Mouse (Mus musculus) liver, embryonic 11.5 days (tissue): ENCODE data around the gene Maml3. TPM values are rescaled to one million over a fixed set of nuclear protein-coding genes. Genes with fewer than 3 reads are reported as not detected.
A peak's percentile ranks its signal among the peaks of the same experiment; 100 is the strongest.

Experiments
- ATAC-seq: fragments of 200-750 bp; cut with Nextera tagmentation; replicated peaks from 2 replicates; pipeline ENCODE4 v1.8.0; 2017; ENCODE audit warnings: moderate number of reproducible peaks, mild to moderate bottlenecking, moderate TSS enrichment, moderate library complexity; ENCODE audit not compliant: low FRiP score
- DNase-seq: peaks from one replicate; pipeline ENCODE4 v3.0.0-alpha.2; 2017; ENCODE audit warnings: low spot score
- H3K27ac ChIP-seq: fragments of 300-500 bp; sonication (generic); 2 replicates; pipeline ENCODE4 v1.5.1; 2014; ENCODE audit warnings: mild to moderate bottlenecking, low read depth, low read length, control low read depth
- H3K27me3 ChIP-seq: fragments of 300-500 bp; sonication (generic); replicated peaks from 2 replicates; pipeline ENCODE4 v1.6.1; 2014; ENCODE audit warnings: low read length, mixed read lengths; ENCODE audit not compliant: control insufficient read depth, insufficient read depth
- H3K36me3 ChIP-seq: fragments of 300-500 bp; sonication (generic); 2 replicates; pipeline ENCODE4 v1.6.1; 2014; ENCODE audit warnings: mild to moderate bottlenecking, low read length, moderate library complexity, mixed read lengths; ENCODE audit not compliant: control insufficient read depth, insufficient read depth
- H3K4me1 ChIP-seq: fragments of 300-500 bp; sonication (generic); replicated peaks from 2 replicates; pipeline ENCODE4 v1.6.1; 2014; ENCODE audit warnings: low read length, mixed read lengths; ENCODE audit not compliant: control insufficient read depth, insufficient read depth
- H3K4me2 ChIP-seq: fragments of 300-500 bp; sonication (generic); 2 replicates; pipeline ENCODE4 v1.6.1; 2014; ENCODE audit warnings: mild to moderate bottlenecking, control low read depth, moderate library complexity
- H3K4me3 ChIP-seq: fragments of 300-500 bp; sonication (generic); 2 replicates; pipeline ENCODE4 v1.5.1; 2014; ENCODE audit warnings: low read depth, low read length, control low read depth
- H3K9ac ChIP-seq: fragments of 300-500 bp; sonication (generic); 2 replicates; pipeline ENCODE4 v1.6.1; 2014; ENCODE audit warnings: low read depth, low read length, control low read depth
- H3K9me3 ChIP-seq: fragments of 300-500 bp; sonication (generic); 2 replicates; pipeline ENCODE4 v1.6.1; 2016; ENCODE audit warnings: low read length, inconsistent platforms, mixed read lengths; ENCODE audit not compliant: control insufficient read depth
- WGBS: fragments of 180-500 bp; shearing (Covaris S2); extraction: QIAGEN DNeasy Blood & Tissue Kit; methylation state at CpG from one replicate; pipeline ENCODE4 v1.1.7; 2014; 5-methylcytosine and 5-hydroxymethylcytosine counted together
- polyA plus RNA-seq: library from polyadenylated mRNA; unstranded; fragments of >200 nt; fragmentation: Nextera tagmentation; extraction: Ambion mirVana; gene quantifications from 2 replicates; pipeline ENCODE4 v1.2.1, GENCODE M21; 2014

Gene Maml3
- polyA plus RNA-seq, 1 experiment from 2014 or later = 3.1 TPM

DNA sequence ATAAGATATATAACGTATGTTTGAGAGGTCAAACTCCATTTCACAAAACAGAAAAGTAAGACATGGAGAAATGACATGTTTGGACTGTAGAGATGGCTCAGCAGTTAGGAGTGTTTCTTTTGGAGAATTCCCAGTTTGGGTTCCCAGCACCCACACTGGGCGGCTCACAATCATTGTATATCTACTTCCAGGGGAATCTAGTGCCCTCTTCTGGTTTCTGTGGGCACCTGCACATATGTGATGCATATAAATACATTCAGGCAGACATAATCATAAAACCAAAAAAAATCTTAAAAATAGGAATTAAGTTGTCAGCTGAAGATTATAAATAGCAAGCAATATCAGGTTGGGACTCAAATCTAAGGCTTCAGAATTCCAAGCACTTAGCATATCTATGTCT lies 316.9 kb downstream of the Maml3 start:
- DNase-seq (no peak), ATAC-seq (no peak)
- no peak overlapping the region for H3K27ac ChIP-seq
- H3K9me3 ChIP-seq = no peaks in the 10 kb centered on the region
- WGBS = 94% methylated on average over 2 of the region's 2 CpGs
- H3K4me2 ChIP-seq = no peak overlapping the region
- no peaks in the 10 kb centered on the region for H3K27me3 ChIP-seq
- no peaks in the 10 kb centered on the region for H3K36me3 ChIP-seq
- no peak overlapping the region for H3K9ac ChIP-seq
- H3K4me1 ChIP-seq = peaks cover 23% of the 10 kb centered on the region
- no peak overlapping the region for H3K4me3 ChIP-seq

DNA sequence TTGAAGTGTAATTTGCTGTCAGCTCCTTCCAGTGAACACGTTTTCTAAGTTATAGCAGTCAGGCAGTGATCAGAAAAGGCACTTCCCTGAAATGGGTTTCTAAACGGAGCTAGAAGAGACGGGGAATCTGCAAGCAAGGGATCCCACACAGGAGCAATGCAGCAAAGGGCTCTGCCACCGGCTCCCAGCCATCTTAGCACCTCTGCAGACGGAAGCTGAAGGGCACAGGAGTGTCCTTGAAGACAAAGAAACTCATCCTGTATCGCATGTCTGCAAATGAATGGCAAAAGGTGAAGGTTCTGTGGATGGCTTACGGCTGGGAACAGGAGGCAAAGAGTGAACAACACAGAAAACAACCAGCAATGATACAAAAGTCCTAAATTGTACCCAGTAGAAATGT lies 319.1 kb downstream of the Maml3 start:
- 75% methylated on average over 7 of the region's 7 CpGs for WGBS
- DNase-seq (no peak), ATAC-seq (no peak)
- no peak overlapping the region for H3K4me3 ChIP-seq
- H3K27me3 ChIP-seq = no peaks in the 10 kb centered on the region
- H3K4me2 ChIP-seq = no peak overlapping the region
- peaks cover 23% of the 10 kb centered on the region for H3K4me1 ChIP-seq
- no peak overlapping the region for H3K9ac ChIP-seq
- no peaks in the 10 kb centered on the region for H3K36me3 ChIP-seq
- H3K27ac ChIP-seq = no peak overlapping the region
- no peaks in the 10 kb centered on the region for H3K9me3 ChIP-seq

DNA sequence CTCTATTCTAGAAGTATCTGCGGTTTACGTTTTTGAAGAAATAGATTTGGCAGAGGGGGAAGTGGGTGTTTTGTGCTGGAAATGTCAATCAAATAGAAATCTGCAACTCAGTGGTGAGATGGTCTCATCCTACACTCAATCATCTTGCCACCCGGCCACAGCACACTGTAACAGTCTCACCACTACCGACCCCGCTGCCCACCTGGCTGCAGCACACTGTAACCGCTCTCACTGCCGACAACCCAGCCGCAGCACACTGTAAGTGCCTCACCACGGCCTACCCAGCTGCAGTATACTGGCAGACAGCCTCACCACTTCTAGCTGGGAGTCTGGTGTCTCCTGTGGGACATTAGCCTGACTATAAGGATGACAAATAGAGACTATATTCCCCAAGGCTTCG lies 322.7 kb downstream of the Maml3 start:
- H3K27ac ChIP-seq = no peak overlapping the region
- no peaks in the 10 kb centered on the region for H3K27me3 ChIP-seq
- 0 out of 2 replicates have a peak, but pooled peaks cover 11% of the 10 kb centered on the region for H3K4me1 ChIP-seq
- ATAC-seq (no peak), DNase-seq (no peak)
- H3K9ac ChIP-seq = no peak overlapping the region
- no peak overlapping the region for H3K4me3 ChIP-seq
- H3K36me3 ChIP-seq = no peaks in the 10 kb centered on the region
- no peaks in the 10 kb centered on the region for H3K9me3 ChIP-seq
- WGBS = 79% methylated on average over 10 of the region's 10 CpGs
- no peak overlapping the region for H3K4me2 ChIP-seq

DNA sequence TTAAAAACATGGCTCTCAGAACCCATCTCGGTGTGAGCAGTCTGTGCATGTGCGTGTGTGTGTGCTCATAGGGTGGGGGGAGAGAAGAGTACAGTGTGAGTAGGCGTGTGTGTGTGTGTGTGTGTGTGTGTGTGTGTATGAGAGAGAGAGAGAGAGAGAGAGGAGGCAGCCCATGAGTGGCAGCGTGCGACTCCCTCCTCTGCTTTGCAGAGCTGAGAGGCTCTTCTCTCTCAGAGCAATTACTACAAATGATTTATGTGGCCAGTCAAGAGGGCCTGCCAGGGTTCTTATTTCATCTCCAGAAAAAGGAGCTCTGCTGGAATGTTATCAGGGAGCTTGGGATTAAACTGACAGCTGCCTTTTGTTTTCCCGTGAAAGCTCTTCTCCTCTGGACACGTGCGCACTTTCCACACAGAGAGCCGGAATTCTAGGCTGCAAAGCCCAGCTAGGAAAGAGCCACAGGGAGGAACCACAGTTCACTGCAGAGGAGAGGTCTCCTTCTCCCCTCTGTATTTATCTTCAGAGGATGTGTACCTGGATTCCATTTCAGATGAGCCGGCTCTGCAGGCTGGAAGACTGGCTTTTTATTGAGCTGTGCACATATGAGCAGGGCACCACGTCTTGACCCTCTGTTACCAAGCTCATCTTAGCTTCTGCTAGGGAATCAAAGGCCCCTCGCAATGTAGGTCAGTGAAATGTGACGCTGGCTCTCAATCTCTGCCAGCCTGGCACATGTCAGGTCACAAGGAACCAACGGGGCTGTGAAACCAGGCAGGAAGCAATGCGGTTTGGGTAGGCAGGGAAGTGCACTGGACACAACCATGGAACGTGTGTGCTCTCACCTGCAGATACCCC lies 325.9 kb downstream of the Maml3 start:
- H3K4me3 ChIP-seq = no peak overlapping the region
- no peak for DNase-seq
- 50% methylated on average over 16 of the region's 16 CpGs for WGBS
- H3K9ac ChIP-seq = 0 out of 2 replicates have a peak overlapping the region, but pooled peaks have one; percentile 22
- H3K36me3 ChIP-seq = no peaks in the 10 kb centered on the region
- H3K27me3 ChIP-seq = no peaks in the 10 kb centered on the region
- ATAC-seq = no peak
- no peak overlapping the region for H3K4me2 ChIP-seq
- H3K4me1 ChIP-seq = 0 out of 2 replicates have a peak, but pooled peaks cover 11% of the 10 kb centered on the region
- H3K9me3 ChIP-seq = no peaks in the 10 kb centered on the region
- no peak overlapping the region for H3K27ac ChIP-seq

DNA sequence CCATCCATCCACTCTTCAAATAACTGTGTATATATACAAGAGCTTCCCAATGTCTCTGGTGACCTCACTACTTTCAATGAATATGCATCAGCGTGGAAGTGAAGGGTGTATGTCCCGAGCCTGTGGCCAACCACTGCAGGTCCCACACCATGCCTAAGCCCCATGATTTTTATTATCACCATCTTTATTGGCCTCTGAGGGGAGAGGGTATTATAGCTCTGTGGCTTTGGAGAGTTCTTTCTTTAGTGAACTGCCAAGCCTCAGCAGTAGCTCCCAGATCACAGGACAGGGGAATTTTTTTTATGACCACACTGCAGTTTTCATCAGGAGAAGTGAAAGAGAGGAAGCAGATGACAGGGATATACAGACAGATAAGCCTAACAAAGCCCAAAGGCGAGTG lies 326.7 kb downstream of the Maml3 start:
- H3K4me3 ChIP-seq = no peak overlapping the region
- H3K9ac ChIP-seq = no peak overlapping the region
- H3K4me2 ChIP-seq = no peak overlapping the region
- H3K27ac ChIP-seq = no peak overlapping the region
- H3K9me3 ChIP-seq = no peaks in the 10 kb centered on the region
- H3K36me3 ChIP-seq = no peaks in the 10 kb centered on the region
- no peak for ATAC-seq
- no peaks in the 10 kb centered on the region for H3K27me3 ChIP-seq
- DNase-seq = no peak
- 0 out of 2 replicates have a peak, but pooled peaks cover 11% of the 10 kb centered on the region for H3K4me1 ChIP-seq
- 30% methylated on average over 3 of the region's 3 CpGs for WGBS

DNA sequence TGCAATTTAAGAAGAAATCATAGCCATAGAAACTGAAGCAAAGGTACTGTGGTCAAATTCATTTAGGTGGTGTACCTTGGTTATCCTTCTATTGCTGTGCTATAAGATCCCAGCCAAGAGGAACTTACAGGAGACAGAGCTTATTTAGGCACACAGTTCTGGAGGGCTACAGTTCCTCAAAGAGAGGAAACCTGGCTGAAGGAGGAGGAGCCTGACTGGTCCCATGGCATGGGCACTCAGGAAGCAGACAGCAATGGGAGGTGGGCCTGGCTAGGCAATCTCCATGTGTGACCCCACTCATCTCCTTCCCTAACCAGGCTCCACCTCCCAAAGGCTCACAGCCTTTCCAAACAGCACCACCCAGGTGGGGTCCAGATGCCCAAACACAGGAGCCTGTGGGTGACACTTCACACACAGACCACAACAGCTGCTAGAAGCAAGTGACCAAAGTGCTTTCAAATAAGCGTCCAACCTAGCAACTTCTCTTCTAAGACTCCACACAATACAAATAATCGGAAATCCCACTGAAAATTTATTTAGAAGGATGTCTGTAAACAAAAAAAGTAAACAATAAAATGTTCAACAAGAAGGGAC lies 328.8 kb downstream of the Maml3 start:
- WGBS = 78% methylated on average over 2 of the region's 2 CpGs
- no peak for ATAC-seq
- no peak overlapping the region for H3K4me2 ChIP-seq

DNA sequence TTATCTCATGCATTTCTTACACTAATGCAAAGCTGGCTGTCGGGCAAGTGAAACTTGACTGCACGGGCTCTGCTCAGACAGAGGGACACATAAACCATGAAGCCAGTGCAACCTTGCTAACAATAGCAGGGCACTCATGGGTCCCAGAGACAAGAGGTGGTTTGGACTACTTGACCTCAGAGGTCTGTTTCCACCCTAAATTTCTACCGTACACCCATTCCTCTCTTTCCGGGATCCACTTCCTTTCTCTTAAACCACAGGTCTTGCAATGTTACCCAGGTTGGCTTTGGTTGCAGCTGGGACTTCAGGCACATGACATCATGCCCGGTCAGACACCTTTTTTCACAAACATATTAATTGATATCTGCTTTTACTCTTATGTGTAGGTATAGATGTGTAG lies 331.3 kb downstream of the Maml3 start:
- H3K4me2 ChIP-seq = no peak overlapping the region
- 58% methylated on average over 5 of the region's 5 CpGs for WGBS
- no peak for DNase-seq

More for the DNA sequence above, 328.8 kb downstream of the Maml3 start:
- Histone ChIP-seq H3K4me3 (no peak overlapping the region), H3K9ac (no peak overlapping the region), H3K9me3 (no peaks in the 10 kb centered on the region), H3K4me1 (0 out of 2 replicates have a peak, but pooled peaks cover 11% of the 10 kb centered on the region), H3K36me3 (no peaks in the 10 kb centered on the region), H3K27ac (no peak overlapping the region), H3K27me3 (no peaks in the 10 kb centered on the region)
- no peak for DNase-seq

DNA sequence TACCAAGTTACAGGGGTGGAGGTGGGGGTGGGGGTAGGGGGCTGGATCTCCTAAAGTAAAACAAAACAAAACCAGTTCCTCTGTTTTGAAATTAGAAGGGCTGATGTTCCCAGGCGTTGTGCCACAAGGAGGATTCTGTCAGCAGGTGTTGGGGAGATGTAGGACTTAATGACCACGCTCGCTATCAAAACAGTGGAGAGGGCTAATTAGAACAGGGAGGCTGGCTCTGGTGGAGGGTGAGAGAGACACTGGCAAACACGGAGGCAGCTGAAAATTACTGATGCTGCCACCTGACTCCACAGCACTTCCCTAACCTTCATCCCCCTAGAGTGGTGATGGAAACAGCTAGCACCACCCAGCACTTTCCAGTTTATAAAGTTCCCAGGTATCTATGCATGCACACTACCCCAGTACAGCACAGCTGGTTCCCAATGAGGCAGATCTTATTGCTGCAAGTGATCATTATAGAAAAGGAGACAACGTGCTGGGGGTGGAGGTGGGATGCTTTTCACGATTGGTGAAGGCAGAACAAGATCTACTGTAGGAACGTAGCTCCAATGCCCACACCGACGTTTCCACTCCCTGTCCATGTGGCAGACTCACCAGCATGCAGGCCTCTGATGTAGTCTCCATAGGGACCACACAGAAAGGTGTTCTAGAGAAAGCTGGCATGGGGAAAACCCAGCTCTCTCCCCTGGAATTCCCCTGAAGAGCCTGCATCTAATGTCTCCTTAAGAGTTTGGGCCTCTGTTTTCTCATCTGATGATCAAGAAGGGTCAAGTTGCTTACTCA lies 332.8 kb downstream of the Maml3 start:
- H3K4me3 ChIP-seq = no peak overlapping the region
- no peaks in the 10 kb centered on the region for H3K36me3 ChIP-seq
- no peaks in the 10 kb centered on the region for H3K9me3 ChIP-seq
- no peaks in the 10 kb centered on the region for H3K27me3 ChIP-seq
- H3K4me2 ChIP-seq = no peak overlapping the region
- no peak overlapping the region for H3K9ac ChIP-seq
- no peaks in the 10 kb centered on the region for H3K4me1 ChIP-seq
- DNase-seq (no peak), ATAC-seq (no peak)
- WGBS = 76% methylated on average over 9 of the region's 9 CpGs
- no peak overlapping the region for H3K27ac ChIP-seq

More for the DNA sequence above, 331.3 kb downstream of the Maml3 start:
- H3K4me3 ChIP-seq = no peak overlapping the region
- H3K9ac ChIP-seq = no peak overlapping the region
- no peaks in the 10 kb centered on the region for H3K36me3 ChIP-seq
- H3K9me3 ChIP-seq = no peaks in the 10 kb centered on the region
- H3K27ac ChIP-seq = no peak overlapping the region
- H3K4me1 ChIP-seq = 0 out of 2 replicates have a peak, but pooled peaks cover 4% of the 10 kb centered on the region
- no peaks in the 10 kb centered on the region for H3K27me3 ChIP-seq
- ATAC-seq = no peak
